Mouse (Mus musculus) myocyte (in vitro differentiated cells): ENCODE results near the gene Exoc3l. TPM values are rescaled to one million over a fixed set of nuclear protein-coding genes. Genes with fewer than 3 reads are reported as not detected.

Experiments used
- H3K27me3 ChIP-seq: one replicate; pipeline ENCODE4 v1.6.1; 2011; ENCODE audit not compliant: control insufficient read depth, insufficient read depth, insufficient read length
- H3K36me3 ChIP-seq: one replicate; pipeline ENCODE4 v1.6.1; 2011; ENCODE audit not compliant: control insufficient read depth, insufficient read depth
- H3K4me2 ChIP-seq: one replicate; pipeline ENCODE4 v1.6.1; 2011; ENCODE audit warnings: low read depth, control low read depth
- H3K4me3 ChIP-seq: one replicate; pipeline ENCODE4 v1.5.1; 2011; ENCODE audit warnings: mild to moderate bottlenecking, control low read depth, moderate library complexity
- H3K79me2 ChIP-seq: one replicate; pipeline ENCODE4 v1.6.1; 2011; ENCODE audit not compliant: control insufficient read depth, insufficient read depth
- H3ac ChIP-seq: one replicate; pipeline ENCODE4 v1.6.1; 2011; ENCODE audit not compliant: control insufficient read depth, insufficient read length
- CEBPB ChIP-seq: IDR thresholded peaks from 2 replicates; pipeline ENCODE4 v1.6.1; 2011; ENCODE audit warnings: mild to moderate bottlenecking, moderate library complexity; ENCODE audit not compliant: poor library complexity, insufficient read depth, severe bottlenecking
- E2F4 ChIP-seq: IDR thresholded peaks from one replicate; pipeline ENCODE4 v1.6.1; 2011; ENCODE audit warnings: mild to moderate bottlenecking, control low read depth, moderate library complexity; ENCODE audit not compliant: insufficient read depth
- MAX ChIP-seq: IDR thresholded peaks from one replicate; pipeline ENCODE4 v1.6.1; 2011; ENCODE audit warnings: low read depth, mild to moderate bottlenecking, control low read depth
- MYOD1 ChIP-seq, 3 experiments: IDR thresholded peaks; one replicate each; pipeline ENCODE4 v1.6.1; 2011; ENCODE audit warnings: control low read depth in 2 of 3, low read depth in 2 of 3, mild to moderate bottlenecking in 2 of 3, moderate library complexity in 1 of 3; ENCODE audit not compliant: insufficient read length in 2 of 3, control insufficient read depth in 1 of 3
- MYOG ChIP-seq, 3 experiments: IDR thresholded peaks; one replicate each; pipeline ENCODE4 v1.6.1; 2011; ENCODE audit warnings: control low read depth in 2 of 3, low read depth in 2 of 3, mild to moderate bottlenecking in 2 of 3; ENCODE audit not compliant: insufficient read length in 2 of 3, control insufficient read depth in 1 of 3, insufficient read depth in 1 of 3
- POLR2A ChIP-seq: IDR thresholded peaks from one replicate; pipeline ENCODE4 v1.6.1; 2011; ENCODE audit warnings: low read depth, mild to moderate bottlenecking, control low read depth, moderate library complexity; ENCODE audit not compliant: insufficient read length
- POLR2AphosphoS2 ChIP-seq: IDR thresholded peaks from one replicate; pipeline ENCODE4 v1.6.1; 2011; ENCODE audit warnings: low read depth, control low read depth; ENCODE audit not compliant: insufficient read length
- REST ChIP-seq: IDR thresholded peaks from one replicate; pipeline ENCODE4 v1.6.1; 2011; ENCODE audit warnings: mild to moderate bottlenecking, control low read depth, moderate library complexity; ENCODE audit not compliant: insufficient read depth, insufficient read length
- SRF ChIP-seq: IDR thresholded peaks from one replicate; pipeline ENCODE4 v1.6.1; 2011; ENCODE audit warnings: low read depth; ENCODE audit not compliant: control insufficient read depth, insufficient read length
- TCF12 ChIP-seq: IDR thresholded peaks from one replicate; pipeline ENCODE4 v1.6.1; 2011; ENCODE audit warnings: mild to moderate bottlenecking, control low read depth; ENCODE audit not compliant: poor library complexity, insufficient read depth, severe bottlenecking
- TCF3 ChIP-seq: IDR thresholded peaks from one replicate; pipeline ENCODE4 v1.6.1; 2011; ENCODE audit warnings: low read depth, control low read depth; ENCODE audit not compliant: insufficient read length
- USF1 ChIP-seq: IDR thresholded peaks from one replicate; pipeline ENCODE4 v1.6.1; 2011; ENCODE audit warnings: low read depth, mild to moderate bottlenecking, control low read depth, moderate library complexity
- polyA plus RNA-seq: library from polyadenylated mRNA; unstranded; fragments of >200 nt; fragmentation: generic; extraction: Trizol; gene quantifications from one replicate; pipeline ENCODE4 v1.2.1, GENCODE M21; 2012; ENCODE audit warnings: missing spikeins

The Exoc3l gene
- polyA plus RNA-seq, 1 experiment, result 23.4 TPM

DNA sequence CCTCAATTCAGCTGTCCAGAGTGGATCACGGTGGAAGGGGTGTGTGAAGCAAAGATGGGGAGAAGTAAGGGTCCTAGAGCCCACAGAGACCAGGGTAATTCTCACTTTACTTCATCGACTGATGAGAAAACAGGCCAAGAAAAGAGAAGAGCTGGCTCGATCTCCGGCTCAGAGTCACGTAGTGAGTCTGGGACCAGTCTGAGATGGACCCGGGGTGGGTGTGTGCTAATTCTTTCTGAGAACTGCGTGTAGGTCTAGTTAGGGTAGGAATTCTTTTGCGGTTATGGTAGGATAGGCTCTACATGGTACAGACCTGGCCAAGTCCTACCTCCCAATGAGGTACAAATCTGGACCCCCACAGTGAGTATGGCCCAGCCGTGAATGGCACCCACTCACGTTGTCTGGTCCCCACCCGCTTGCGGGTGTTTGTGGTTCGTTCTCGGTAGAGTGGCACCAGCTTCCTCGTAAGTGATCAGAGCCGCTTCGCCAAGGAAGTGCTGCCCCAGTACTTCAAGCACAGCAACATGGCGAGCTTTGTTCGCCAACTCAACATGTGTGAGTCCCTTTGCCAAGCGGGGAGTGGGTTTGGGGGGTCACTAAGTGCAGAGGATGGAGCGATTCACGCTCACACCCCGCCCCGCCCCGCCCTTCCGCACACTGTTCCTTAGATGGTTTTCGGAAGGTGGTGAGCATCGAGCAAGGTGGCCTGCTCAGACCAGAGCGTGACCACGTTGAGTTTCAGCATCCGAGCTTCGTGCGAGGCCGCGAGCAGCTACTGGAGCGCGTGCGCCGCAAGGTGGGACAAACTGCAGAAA lies 25.6 kb downstream of the Exoc3l start:
- H3ac ChIP-seq, result peak overlapping the region; percentile 9
- H3K27me3 ChIP-seq, result no peaks in the 10 kb centered on the region
- TF ChIP-seq REST (no peak), POLR2A (no peak), USF1 (no peak), CEBPB (no peak), MYOG (IDR thresholded peaks at IDR 0.05; ENCODE audit: control insufficient read depth in 1 of 3, insufficient read depth in 1 of 3, insufficient read length in 2 of 3, low read depth in 2 of 3) (no peak), MAX (no peak), TCF3 (no peak), TCF12 (no peak), SRF (no peak), POLR2AphosphoS2 (no peak), E2F4 (no peak), MYOD1 (IDR thresholded peaks at IDR 0.05; ENCODE audit: control insufficient read depth in 1 of 3, insufficient read length in 2 of 3, low read depth in 2 of 3) (no peak)
- H3K79me2 ChIP-seq, result no peaks in the 10 kb centered on the region
- peak overlapping the region; percentile 80 for H3K4me2 ChIP-seq
- H3K4me3 ChIP-seq, result peak overlapping the region; percentile 20
- no peaks in the 10 kb centered on the region for H3K36me3 ChIP-seq

GRCm38 (mm10) chr8:105269461-105269947 lies 26.4 kb downstream of the Exoc3l start, which contains the start of gene Hsf4:
Gene Hsf4 (plus strand): TSS chr8:105269801.
- peak within 1 kb of the TSS; percentile 20 for H3K4me3 ChIP-seq
- H3ac ChIP-seq, result peak within 1 kb of the TSS; percentile 9
- peak in 2 of 3 experiments; percentile 77 for TF ChIP-seq MYOG (IDR thresholded peaks at IDR 0.05; ENCODE audit: control insufficient read depth in 1 of 3, insufficient read depth in 1 of 3, insufficient read length in 2 of 3, low read depth in 2 of 3)
- TF ChIP-seq POLR2A, result peak; percentile 75
- no peak for TF ChIP-seq SRF
- peak; percentile 58 for TF ChIP-seq POLR2AphosphoS2
- peak in 2 of 3 experiments; percentile 5 to 59 for TF ChIP-seq MYOD1 (IDR thresholded peaks at IDR 0.05; ENCODE audit: control insufficient read depth in 1 of 3, insufficient read length in 2 of 3, low read depth in 2 of 3)
- H3K27me3 ChIP-seq, result no peaks in the 10 kb centered on the region
- H3K36me3 ChIP-seq, result no peaks in the 10 kb centered on the region
- H3K79me2 ChIP-seq, result no peaks in the 10 kb centered on the region
- H3K4me2 ChIP-seq, result peak within 1 kb of the TSS; percentile 80

DNA sequence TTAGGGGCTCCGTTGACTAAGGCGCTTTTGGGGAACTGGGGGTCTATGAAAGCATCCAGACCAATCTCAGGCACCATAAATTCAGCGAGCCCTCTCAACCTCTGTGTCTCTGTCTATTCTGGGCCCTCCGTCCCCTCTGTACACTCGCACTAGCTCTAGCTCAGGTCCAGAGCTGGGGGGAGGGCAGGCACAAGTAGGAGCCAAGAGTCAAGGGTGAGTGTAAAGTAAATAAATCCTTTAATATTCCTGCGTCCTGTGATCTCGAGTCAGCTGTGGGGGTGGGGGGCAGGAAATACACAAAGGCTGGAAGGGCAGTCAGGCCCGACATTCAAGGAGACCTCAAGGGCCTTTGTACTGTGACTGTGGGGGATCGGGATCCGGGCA lies 26.8 kb downstream of the Exoc3l start:
- peak overlapping the region; percentile 80 for H3K4me2 ChIP-seq

GRCm38 (mm10) chr8:105268342-105269074 lies 27.4 kb downstream of the Exoc3l start:
- no peaks in the 10 kb centered on the region for H3K27me3 ChIP-seq
- no peaks in the 10 kb centered on the region for H3K36me3 ChIP-seq
- TF ChIP-seq MYOG (IDR thresholded peaks at IDR 0.05; ENCODE audit: control insufficient read depth in 1 of 3, insufficient read depth in 1 of 3, insufficient read length in 2 of 3, low read depth in 2 of 3) (no peak), POLR2AphosphoS2 (peak; percentile 25)
- H3K4me2 ChIP-seq, result peak overlapping the region; percentile 80
- H3K4me3 ChIP-seq, result peak overlapping the region; percentile 20
- no peak overlapping the region for H3ac ChIP-seq
- H3K79me2 ChIP-seq, result no peaks in the 10 kb centered on the region

More for the DNA sequence above, 26.8 kb downstream of the Exoc3l start:
- Histone ChIP-seq H3ac (peak overlapping the region; percentile 9), H3K36me3 (no peaks in the 10 kb centered on the region), H3K79me2 (no peaks in the 10 kb centered on the region), H3K27me3 (no peaks in the 10 kb centered on the region), H3K4me3 (peak overlapping the region; percentile 20)
- no peak for TF ChIP-seq MYOD1 (IDR thresholded peaks at IDR 0.05; ENCODE audit: control insufficient read depth in 1 of 3, insufficient read length in 2 of 3, low read depth in 2 of 3)
- TF ChIP-seq MYOG (IDR thresholded peaks at IDR 0.05; ENCODE audit: control insufficient read depth in 1 of 3, insufficient read depth in 1 of 3, insufficient read length in 2 of 3, low read depth in 2 of 3), result no peak
- TF ChIP-seq TCF12, result no peak
- no peak for TF ChIP-seq CEBPB
- no peak for TF ChIP-seq TCF3
- no peak for TF ChIP-seq POLR2A
- TF ChIP-seq REST, result no peak
- no peak for TF ChIP-seq MAX
- no peak for TF ChIP-seq E2F4

- H3K4me2 ChIP-seq, result no peak overlapping the region
Measured at GRCm38 (mm10) chr8:105266775-105267174, 29.1 kb downstream of the Exoc3l start.

More at GRCm38 (mm10) chr8:105266775-105267174, 29.1 kb downstream of the Exoc3l start:
- Histone ChIP-seq H3K36me3 (no peaks in the 10 kb centered on the region), H3K79me2 (peaks cover 4% of the 10 kb centered on the region), H3ac (no peak overlapping the region), H3K27me3 (no peaks in the 10 kb centered on the region), H3K4me3 (no peak overlapping the region)
- TF ChIP-seq CEBPB (no peak), MYOG (IDR thresholded peaks at IDR 0.05; ENCODE audit: control insufficient read depth in 1 of 3, insufficient read depth in 1 of 3, insufficient read length in 2 of 3, low read depth in 2 of 3) (no peak), TCF3 (no peak), SRF (no peak), USF1 (no peak), E2F4 (no peak)
